Mouse (Mus musculus) midbrain, embryonic 13.5 days (tissue): ENCODE data around the gene Mobp. TPM values are rescaled to one million over a fixed set of nuclear protein-coding genes. Genes with fewer than 3 reads are reported as not detected.

ENCODE experiments used
- ATAC-seq: fragments of 200-750 bp; cut with Nextera tagmentation; 2 replicates; pipeline ENCODE4 v1.8.0; 2017; ENCODE audit warnings: mild to moderate bottlenecking, moderate TSS enrichment, moderate library complexity
- H3K27ac ChIP-seq: fragments of 300-500 bp; sonication (generic); 2 replicates; pipeline ENCODE4 v1.5.1; 2015; ENCODE audit warnings: inconsistent platforms, mild to moderate bottlenecking, moderate library complexity
- H3K27me3 ChIP-seq: fragments of 300-500 bp; sonication (generic); 2 replicates; pipeline ENCODE4 v1.6.1; 2015; ENCODE audit warnings: mild to moderate bottlenecking, inconsistent platforms
- H3K36me3 ChIP-seq: fragments of 300-500 bp; sonication (generic); 2 replicates; pipeline ENCODE4 v1.6.1; 2015; ENCODE audit warnings: mild to moderate bottlenecking, inconsistent platforms
- H3K4me1 ChIP-seq: fragments of 300-500 bp; sonication (generic); replicated peaks from 2 replicates; pipeline ENCODE4 v1.6.1; 2015; ENCODE audit warnings: inconsistent platforms
- H3K4me2 ChIP-seq: fragments of 300-500 bp; sonication (generic); replicated peaks from 2 replicates; pipeline ENCODE4 v1.6.1; 2015; ENCODE audit warnings: moderate library complexity, mild to moderate bottlenecking, inconsistent platforms
- H3K4me3 ChIP-seq: fragments of 300-500 bp; sonication (generic); replicated peaks from 2 replicates; pipeline ENCODE4 v1.5.1; 2015; ENCODE audit warnings: mild to moderate bottlenecking, inconsistent platforms
- H3K9ac ChIP-seq: fragments of 300-500 bp; sonication (generic); replicated peaks from 2 replicates; pipeline ENCODE4 v1.6.1; 2015; ENCODE audit warnings: mild to moderate bottlenecking, inconsistent platforms
- H3K9me3 ChIP-seq: fragments of 300-500 bp; sonication (generic); 2 replicates; pipeline ENCODE4 v1.6.1; 2016; ENCODE audit warnings: mild to moderate bottlenecking, inconsistent platforms
- WGBS: fragments of 180-500 bp; shearing (Covaris S2); methylation state at CpG from one replicate; pipeline ENCODE4 v1.1.7; 2015; 5-methylcytosine and 5-hydroxymethylcytosine counted together
- polyA plus RNA-seq: library from polyadenylated mRNA; unstranded; fragments of >200 nt; fragmentation: Nextera tagmentation; extraction: Ambion mirVana; gene quantifications from 2 replicates; pipeline ENCODE4 v1.2.1, GENCODE M21; 2015

The Mobp gene
- polyA plus RNA-seq, 1 experiment from 2014 or later, result 0.07 TPM

GRCm38 (mm10) chr9:120118212-120118611 lies 31.3 kb upstream of the Mobp start:
- H3K9ac ChIP-seq, result no peak overlapping the region
- 92% methylated on average over 4 of the region's 4 CpGs for WGBS
- no peaks in the 10 kb centered on the region for H3K9me3 ChIP-seq
- peaks cover 61% of the 10 kb centered on the region for H3K36me3 ChIP-seq
- H3K4me2 ChIP-seq, result no peak overlapping the region
- no peaks in the 10 kb centered on the region for H3K4me1 ChIP-seq
- H3K27ac ChIP-seq, result no peak overlapping the region
- ATAC-seq, result no peak
- H3K27me3 ChIP-seq, result no peaks in the 10 kb centered on the region
- no peak overlapping the region for H3K4me3 ChIP-seq

- no peak for ATAC-seq
- H3K27ac ChIP-seq, result no peak overlapping the region
- no peaks in the 10 kb centered on the region for H3K9me3 ChIP-seq
- no peak overlapping the region for H3K4me2 ChIP-seq
- no peaks in the 10 kb centered on the region for H3K27me3 ChIP-seq
- no peaks in the 10 kb centered on the region for H3K4me1 ChIP-seq
- no peak overlapping the region for H3K9ac ChIP-seq
- H3K36me3 ChIP-seq, result peaks cover 74% of the 10 kb centered on the region
- 96% methylated on average over 7 of the region's 7 CpGs for WGBS
- no peak overlapping the region for H3K4me3 ChIP-seq
Observed at GRCm38 (mm10) chr9:120120503-120120902, 29.0 kb upstream of the Mobp start.

GRCm38 (mm10) chr9:120126868-120127267 lies 22.6 kb upstream of the Mobp start:
- peak; percentile 51; the same call in 1 of the 2 replicates for ATAC-seq
- Histone ChIP-seq H3K4me2 (peak overlapping the region; percentile 59), H3K9ac (peak overlapping the region; percentile 63), H3K27ac (peak overlapping the region; percentile 81), H3K27me3 (no peaks in the 10 kb centered on the region), H3K9me3 (no peaks in the 10 kb centered on the region), H3K4me1 (peaks cover 21% of the 10 kb centered on the region), H3K36me3 (peaks cover 53% of the 10 kb centered on the region), H3K4me3 (peak overlapping the region; percentile 100)
- 69% methylated on average over 11 of the region's 11 CpGs for WGBS

GRCm38 (mm10) chr9:120127538-120128251 lies 21.8 kb upstream of the Mobp start, which contains the start of gene Rpsa:
Gene Rpsa, plus strand, starts transcription at chr9:120127689.
- Histone ChIP-seq H3K27ac (peak within 1 kb of the TSS; percentile 84), H3K27me3 (no peaks in the 10 kb centered on the region), H3K4me3 (peak within 1 kb of the TSS; percentile 100), H3K9me3 (no peaks in the 10 kb centered on the region), H3K36me3 (peaks cover 56% of the 10 kb centered on the region), H3K4me1 (peaks cover 21% of the 10 kb centered on the region), H3K4me2 (peak within 1 kb of the TSS; percentile 93), H3K9ac (peak within 1 kb of the TSS; percentile 99)
- ATAC-seq, result peak; percentile 98
- WGBS, result under 1% methylated on average over 69 of the region's 72 CpGs

GRCm38 (mm10) chr9:120129276-120129675 lies 20.2 kb upstream of the Mobp start:
- Histone ChIP-seq H3K27ac (no peak overlapping the region), H3K4me3 (peak overlapping the region; percentile 100), H3K9ac (peak overlapping the region; percentile 99; the same call in 1 of the 2 replicates)

GRCm38 (mm10) chr9:120131784-120132288 lies 17.7 kb upstream of the Mobp start:
- H3K9me3 ChIP-seq, result no peaks in the 10 kb centered on the region
- 92% methylated on average over 3 of the region's 3 CpGs for WGBS
- ATAC-seq, result no peak

More at GRCm38 (mm10) chr9:120129276-120129675, 20.2 kb upstream of the Mobp start:
- Histone ChIP-seq H3K36me3 (peaks cover 49% of the 10 kb centered on the region), H3K4me1 (peaks cover 21% of the 10 kb centered on the region), H3K9me3 (no peaks in the 10 kb centered on the region), H3K27me3 (no peaks in the 10 kb centered on the region), H3K4me2 (peak overlapping the region; percentile 93)
- ATAC-seq, result no peak
- WGBS, result 80% methylated on average over 10 of the region's 10 CpGs

GRCm38 (mm10) chr9:120132980-120133754 lies 16.3 kb upstream of the Mobp start:
- Histone ChIP-seq H3K9me3 (no peaks in the 10 kb centered on the region), H3K27me3 (no peaks in the 10 kb centered on the region), H3K9ac (no peak overlapping the region; the same call in 1 of the 2 replicates), H3K27ac (no peak overlapping the region), H3K36me3 (peaks cover 46% of the 10 kb centered on the region), H3K4me3 (no peak overlapping the region), H3K4me2 (no peak overlapping the region), H3K4me1 (peaks cover 16% of the 10 kb centered on the region)
- ATAC-seq, result no peak
- 37% methylated on average over 8 of the region's 8 CpGs for WGBS

More at GRCm38 (mm10) chr9:120131784-120132288, 17.7 kb upstream of the Mobp start:
- no peak overlapping the region for H3K27ac ChIP-seq
- H3K9ac ChIP-seq, result no peak overlapping the region
- no peak overlapping the region for H3K4me2 ChIP-seq
- H3K4me1 ChIP-seq, result peaks cover 20% of the 10 kb centered on the region
- peaks cover 46% of the 10 kb centered on the region for H3K36me3 ChIP-seq
- no peak overlapping the region for H3K4me3 ChIP-seq
- no peaks in the 10 kb centered on the region for H3K27me3 ChIP-seq

- Histone ChIP-seq H3K4me3 (no peak overlapping the region), H3K4me2 (no peak overlapping the region), H3K27me3 (no peaks in the 10 kb centered on the region), H3K9me3 (no peaks in the 10 kb centered on the region), H3K36me3 (peaks cover 44% of the 10 kb centered on the region), H3K27ac (no peak overlapping the region), H3K4me1 (peaks cover 9% of the 10 kb centered on the region), H3K9ac (no peak overlapping the region)
- no peak for ATAC-seq
- WGBS, result 62% methylated on average over 6 of the region's 6 CpGs
Observed at GRCm38 (mm10) chr9:120133755-120134475, 15.6 kb upstream of the Mobp start.

- H3K9me3 ChIP-seq, result no peaks in the 10 kb centered on the region
- WGBS, result 89% methylated on average over 13 of the region's 13 CpGs
- H3K4me1 ChIP-seq, result peaks cover 2% of the 10 kb centered on the region
- H3K27me3 ChIP-seq, result no peaks in the 10 kb centered on the region
- H3K4me3 ChIP-seq, result no peak overlapping the region
- peak; percentile 27 for ATAC-seq
- no peak overlapping the region for H3K27ac ChIP-seq
- no peak overlapping the region for H3K4me2 ChIP-seq
- H3K9ac ChIP-seq, result no peak overlapping the region
- H3K36me3 ChIP-seq, result peaks cover 37% of the 10 kb centered on the region
Observed at GRCm38 (mm10) chr9:120134529-120135160, 14.9 kb upstream of the Mobp start.

- H3K27ac ChIP-seq, result no peak overlapping the region
- no peaks in the 10 kb centered on the region for H3K9me3 ChIP-seq
- no peak overlapping the region for H3K9ac ChIP-seq
- no peaks in the 10 kb centered on the region for H3K4me1 ChIP-seq
- peaks cover 29% of the 10 kb centered on the region for H3K36me3 ChIP-seq
- no peak overlapping the region for H3K4me2 ChIP-seq
- H3K27me3 ChIP-seq, result no peaks in the 10 kb centered on the region
- no peak overlapping the region for H3K4me3 ChIP-seq
- 90% methylated on average over 11 of the region's 11 CpGs for WGBS
- ATAC-seq, result no peak
Observed at GRCm38 (mm10) chr9:120135454-120135853, 14.1 kb upstream of the Mobp start.

- Histone ChIP-seq H3K4me1 (no peaks in the 10 kb centered on the region), H3K9ac (no peak overlapping the region), H3K4me3 (no peak overlapping the region), H3K27ac (no peak overlapping the region), H3K4me2 (no peak overlapping the region), H3K36me3 (no peaks in the 10 kb centered on the region), H3K27me3 (peaks cover 4% of the 10 kb centered on the region; the same call in 1 of the 2 replicates), H3K9me3 (no peaks in the 10 kb centered on the region)
- WGBS, result 7% methylated on average over 4 of the region's 4 CpGs
- ATAC-seq, result peak; percentile 71; the same call in 1 of the 2 replicates
Observed at GRCm38 (mm10) chr9:120140652-120141051, 8.9 kb upstream of the Mobp start.
